Mouse (Mus musculus) lung, postnatal 0 days (tissue): ENCODE data around the gene Garem2.

Experiments used
- CTCF ChIP-seq: IDR thresholded peaks from 2 replicates; pipeline ENCODE4 v1.5.1; 2016; ENCODE audit warnings: antibody characterized with exemption, mild to moderate bottlenecking
- EP300 ChIP-seq: IDR thresholded peaks from 2 replicates; pipeline ENCODE4 v1.6.1; 2016; ENCODE audit warnings: antibody characterized with exemption, mild to moderate bottlenecking, control low read depth

DNA sequence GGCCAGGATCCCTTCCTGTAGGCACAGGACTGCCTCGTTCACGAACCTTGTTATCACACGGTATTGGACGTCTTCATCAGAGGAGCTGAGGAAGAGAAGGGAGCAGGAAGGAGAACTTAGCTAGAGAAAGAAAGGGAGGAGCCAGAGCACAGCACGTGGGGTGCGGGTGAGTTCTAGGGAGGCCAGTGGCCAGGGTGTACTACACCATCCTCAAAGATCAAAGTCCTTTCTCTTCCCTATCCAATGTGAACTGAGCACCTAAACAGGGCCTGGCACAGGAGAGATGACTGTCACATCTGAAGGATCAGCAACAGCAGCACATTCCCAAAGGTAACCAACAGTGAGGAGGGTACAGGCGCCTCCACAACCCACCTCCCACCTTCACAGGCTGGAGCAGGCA is 15.1 kb downstream of the Garem2 start:
- TF ChIP-seq EP300 (no peak), CTCF (no peak)
